Mouse (Mus musculus) stomach, embryonic 16.5 days (tissue): ENCODE data around the gene Cenpl. TPM values are rescaled to one million over a fixed set of nuclear protein-coding genes. Genes with fewer than 3 reads are reported as not detected.

Experiments
- ATAC-seq: fragments of 200-750 bp; cut with Nextera tagmentation; 2 replicates; pipeline ENCODE4 v1.8.0; 2017; ENCODE audit warnings: moderate number of reproducible peaks, moderate TSS enrichment; ENCODE audit not compliant: insufficient read depth, low FRiP score
- H3K27ac ChIP-seq: fragments of 300-500 bp; sonication (generic); 2 replicates; pipeline ENCODE4 v1.5.1; 2014; ENCODE audit warnings: low read length
- H3K27me3 ChIP-seq: fragments of 300-500 bp; sonication (generic); 2 replicates; pipeline ENCODE4 v1.6.1; 2014; ENCODE audit warnings: low read length, control low read depth, mixed read lengths; ENCODE audit not compliant: control insufficient read depth, insufficient read depth
- H3K36me3 ChIP-seq: fragments of 300-500 bp; sonication (generic); 2 replicates; pipeline ENCODE4 v1.6.1; 2014; ENCODE audit warnings: low read length; ENCODE audit not compliant: control insufficient read depth, insufficient read depth
- H3K4me1 ChIP-seq: fragments of 300-500 bp; sonication (generic); 2 replicates; pipeline ENCODE4 v1.6.1; 2014; ENCODE audit warnings: low read length, control low read depth, mixed read lengths; ENCODE audit not compliant: control insufficient read depth, insufficient read depth
- H3K4me2 ChIP-seq: fragments of 300-500 bp; sonication (generic); 2 replicates; pipeline ENCODE4 v1.6.1; 2014; ENCODE audit warnings: low read depth, low read length, mixed read lengths
- H3K4me3 ChIP-seq: fragments of 300-500 bp; sonication (generic); replicated peaks from 2 replicates; pipeline ENCODE4 v1.5.1; 2014; ENCODE audit warnings: mild to moderate bottlenecking, low read length
- H3K9ac ChIP-seq: fragments of 300-500 bp; sonication (generic); 2 replicates; pipeline ENCODE4 v1.6.1; 2014; ENCODE audit warnings: low read length
- H3K9me3 ChIP-seq: fragments of 300-500 bp; sonication (generic); replicated peaks from 2 replicates; pipeline ENCODE4 v1.6.1; 2016; ENCODE audit warnings: low read length, control low read depth; ENCODE audit not compliant: control insufficient read depth
- WGBS: fragments of 180-500 bp; shearing (Covaris S2); extraction: QIAGEN DNeasy Blood & Tissue Kit; methylation state at CpG from one replicate; pipeline ENCODE4 v1.1.7; 2014; 5-methylcytosine and 5-hydroxymethylcytosine counted together
- polyA plus RNA-seq: library from polyadenylated mRNA; unstranded; fragments of >200 nt; fragmentation: Nextera tagmentation; extraction: Ambion mirVana; gene quantifications from 2 replicates; pipeline ENCODE4 v1.2.1, GENCODE M21; 2015

Cenpl gene
- polyA plus RNA-seq, 1 experiment from 2014 or later = 26.3 TPM

DNA sequence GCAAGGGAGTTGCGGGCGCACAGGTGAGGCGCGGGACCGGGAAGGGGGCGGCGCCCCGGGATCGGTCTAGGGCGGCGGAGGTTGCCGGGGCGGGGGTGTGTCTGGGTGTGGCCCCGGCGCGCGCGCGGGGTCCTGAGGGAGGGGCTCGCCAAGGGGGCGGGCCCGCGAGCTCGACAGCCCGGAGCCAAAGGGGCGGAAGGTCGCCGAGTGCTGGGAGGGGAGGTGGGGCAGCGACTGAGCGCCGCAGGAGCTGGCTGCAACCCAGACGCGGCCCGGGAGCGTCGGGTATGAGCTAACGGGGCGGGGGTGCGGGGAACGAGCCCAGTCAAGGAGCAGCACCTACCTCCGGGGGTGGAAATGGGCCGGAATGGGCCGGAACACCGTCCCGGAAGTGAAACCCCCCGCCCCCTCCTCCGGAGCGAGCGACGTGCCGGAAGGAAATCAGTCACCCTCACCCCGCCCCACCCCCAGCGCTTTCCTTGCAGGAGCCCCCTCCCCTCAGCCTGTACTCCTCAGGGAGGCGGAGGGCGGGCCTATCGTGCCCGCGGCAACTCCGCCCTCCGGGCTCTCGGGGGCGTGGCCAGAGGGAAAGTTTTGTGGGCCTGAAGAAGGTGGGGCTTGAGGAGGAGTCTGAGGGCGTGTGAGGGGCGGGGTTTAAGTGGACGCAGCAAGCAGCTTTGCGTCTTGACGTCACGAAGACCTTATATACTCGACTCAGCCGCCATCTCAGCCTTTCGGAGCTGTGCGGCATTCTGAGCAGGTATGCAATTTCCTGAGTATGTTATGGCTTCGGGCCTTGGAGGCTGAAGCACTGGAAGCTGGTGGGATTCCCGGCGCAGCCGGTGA is 35.9 kb upstream of the Cenpl start, which contains the start of gene Zbtb37:
Gene Zbtb37, minus strand, starts transcription at position 415 of the 846 bp plus-strand sequence.
- Histone ChIP-seq H3K36me3 (peaks cover 33% of the 10 kb centered on the region), H3K4me3 (peak within 1 kb of the TSS; percentile 62), H3K4me1 (peaks cover 9% of the 10 kb centered on the region), H3K27ac (peak within 1 kb of the TSS; percentile 97), H3K9ac (peak within 1 kb of the TSS; percentile 94), H3K9me3 (no peaks in the 10 kb centered on the region), H3K27me3 (no peaks in the 10 kb centered on the region), H3K4me2 (peak within 1 kb of the TSS; percentile 72)
- ATAC-seq = peak; percentile 93
- under 1% methylated on average over 73 of the region's 76 CpGs for WGBS

DNA sequence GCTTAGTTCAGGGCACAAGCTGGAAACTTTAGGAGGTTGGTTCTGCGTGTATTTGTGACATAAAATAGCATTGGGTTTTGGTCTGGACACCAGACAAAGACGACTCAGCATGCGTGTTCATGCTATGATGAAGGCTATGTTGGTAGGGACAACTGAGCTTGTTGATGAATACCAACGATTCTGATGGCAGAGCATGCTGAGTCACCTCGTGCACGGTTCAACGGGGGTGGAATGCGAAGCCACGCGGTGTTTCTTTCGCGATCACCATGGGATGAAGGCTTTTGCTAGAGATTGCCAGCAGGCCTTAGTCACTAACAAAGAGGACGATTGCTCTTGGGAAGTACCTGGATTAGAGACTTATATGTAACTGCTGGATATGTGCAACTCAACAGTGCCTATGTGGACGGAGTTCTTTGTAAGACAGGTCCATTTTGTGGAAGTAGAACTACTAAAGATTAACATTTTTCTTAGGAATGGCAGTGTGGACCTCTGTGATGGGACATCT is 35.2 kb upstream of the Cenpl start:
- peak overlapping the region; percentile 62 for H3K4me3 ChIP-seq
- H3K27ac ChIP-seq = peak overlapping the region; percentile 91
- peak overlapping the region; percentile 82 for H3K9ac ChIP-seq
- no peaks in the 10 kb centered on the region for H3K27me3 ChIP-seq
- H3K9me3 ChIP-seq = no peaks in the 10 kb centered on the region
- WGBS = under 1% methylated on average over 14 of the region's 14 CpGs
- peaks cover 9% of the 10 kb centered on the region for H3K4me1 ChIP-seq
- peak overlapping the region; percentile 72 for H3K4me2 ChIP-seq
- peak; percentile 5; the same call in 1 of the 2 replicates for ATAC-seq
- peaks cover 33% of the 10 kb centered on the region for H3K36me3 ChIP-seq

DNA sequence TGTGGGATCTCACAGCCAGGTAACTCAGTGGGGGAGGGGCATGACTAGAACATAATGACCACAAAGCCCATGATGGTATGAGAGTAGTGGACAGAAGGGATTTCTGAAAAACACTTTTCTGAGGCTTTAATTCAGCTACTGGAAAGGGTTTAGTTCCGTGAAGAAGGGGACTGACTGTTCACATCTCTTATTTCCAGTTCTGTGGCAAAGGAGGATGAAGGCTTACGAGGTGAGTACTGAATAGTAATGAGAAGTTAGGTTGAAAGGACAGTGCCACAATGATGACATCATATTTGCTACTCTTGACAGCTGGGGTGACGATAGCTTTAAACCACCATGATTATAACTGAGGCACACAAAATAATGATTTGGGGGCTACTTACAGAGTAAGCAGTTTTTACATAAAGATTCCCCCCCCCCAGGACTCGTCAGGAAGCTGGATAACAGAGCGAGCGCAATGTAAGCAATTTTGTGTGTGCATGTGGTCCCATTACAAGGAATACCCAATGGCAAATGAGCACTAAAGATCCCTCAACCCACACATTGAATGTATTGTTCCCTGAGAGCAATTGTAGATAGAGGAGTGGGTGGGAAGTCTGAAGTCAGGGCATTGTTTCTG is 34.6 kb upstream of the Cenpl start:
- no peaks in the 10 kb centered on the region for H3K9me3 ChIP-seq
- ATAC-seq = no peak
- H3K4me1 ChIP-seq = peaks cover 9% of the 10 kb centered on the region
- H3K4me2 ChIP-seq = peak overlapping the region; percentile 72
- H3K36me3 ChIP-seq = peaks cover 33% of the 10 kb centered on the region
- peak overlapping the region; percentile 62 for H3K4me3 ChIP-seq
- H3K27me3 ChIP-seq = no peaks in the 10 kb centered on the region
- peak overlapping the region; percentile 91 for H3K27ac ChIP-seq
- under 1% methylated on average over 6 of the region's 6 CpGs for WGBS
- peak overlapping the region; percentile 82 for H3K9ac ChIP-seq

DNA sequence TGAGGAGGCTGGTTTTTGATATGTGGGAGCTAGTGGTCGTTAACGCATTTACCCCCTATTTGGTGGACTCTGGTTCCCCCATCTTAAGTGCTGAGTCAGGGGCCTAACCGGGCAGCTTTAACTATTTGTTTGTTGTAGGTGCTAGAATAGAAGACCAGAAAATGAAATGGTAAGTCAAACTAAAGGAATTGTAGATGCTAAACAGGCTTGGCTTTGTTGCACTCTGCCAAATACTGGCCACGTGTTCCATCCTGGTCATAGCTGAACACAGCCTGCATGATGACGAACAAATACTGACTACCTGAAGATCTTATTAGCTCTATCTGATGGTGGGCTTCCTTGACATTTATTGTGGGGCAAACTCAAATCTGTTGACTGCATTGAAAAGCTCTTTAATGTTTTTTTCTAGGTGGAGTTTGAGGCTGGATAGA is 34.1 kb upstream of the Cenpl start:
- Histone ChIP-seq H3K27ac (peak overlapping the region; percentile 91), H3K9me3 (no peaks in the 10 kb centered on the region), H3K4me1 (peaks cover 9% of the 10 kb centered on the region), H3K36me3 (peaks cover 31% of the 10 kb centered on the region), H3K27me3 (no peaks in the 10 kb centered on the region), H3K4me3 (peak overlapping the region; percentile 62), H3K4me2 (peak overlapping the region; percentile 72), H3K9ac (peak overlapping the region; percentile 82)
- under 1% methylated on average over 5 of the region's 5 CpGs for WGBS
- ATAC-seq = no peak

DNA sequence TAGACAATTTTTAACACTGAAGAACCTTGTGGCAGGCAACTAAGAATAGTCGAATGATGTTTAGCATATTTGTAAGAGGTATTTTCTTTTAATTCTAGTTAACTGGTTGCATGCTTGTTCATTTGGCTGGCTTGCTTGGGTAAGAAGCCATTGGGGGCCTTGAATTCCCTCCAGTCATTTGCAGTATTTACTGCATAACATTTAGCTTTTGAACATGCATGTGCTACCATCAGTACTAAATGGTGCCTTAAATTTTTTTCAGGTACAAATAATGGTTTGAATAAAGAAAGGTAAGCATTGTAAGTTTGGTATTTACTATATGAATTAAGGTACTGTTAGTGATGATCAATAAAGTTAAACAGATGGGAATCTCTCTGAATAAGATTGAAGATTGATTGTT is 33.5 kb upstream of the Cenpl start:
- H3K9ac ChIP-seq = peak overlapping the region; percentile 82
- peak overlapping the region; percentile 72 for H3K4me2 ChIP-seq
- H3K36me3 ChIP-seq = peaks cover 25% of the 10 kb centered on the region
- peak overlapping the region; percentile 62 for H3K4me3 ChIP-seq
- 0% methylated on average over 1 of the region's 1 CpGs for WGBS
- peaks cover 9% of the 10 kb centered on the region for H3K4me1 ChIP-seq
- peak overlapping the region; percentile 91 for H3K27ac ChIP-seq
- H3K9me3 ChIP-seq = no peaks in the 10 kb centered on the region
- ATAC-seq = no peak
- no peaks in the 10 kb centered on the region for H3K27me3 ChIP-seq

DNA sequence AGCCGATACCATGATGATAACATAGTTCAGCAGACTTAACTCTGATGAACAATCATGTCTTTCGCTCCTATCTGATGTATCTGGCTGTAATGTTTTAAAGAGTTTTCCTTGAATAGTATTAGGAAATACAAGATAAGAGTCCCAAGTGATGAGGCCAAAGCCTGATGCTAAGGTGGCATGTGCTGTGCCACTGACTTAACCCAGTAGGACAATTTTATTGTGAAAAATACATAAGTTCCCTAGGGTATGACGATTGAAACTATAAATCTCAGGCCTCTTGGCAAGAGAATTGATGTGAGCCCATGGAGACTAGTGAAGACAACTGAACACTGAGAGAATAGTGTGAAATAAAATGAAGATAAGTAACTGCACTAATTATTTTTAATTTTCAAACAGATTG is 32.9 kb upstream of the Cenpl start:
- Histone ChIP-seq H3K9me3 (no peaks in the 10 kb centered on the region), H3K36me3 (peaks cover 25% of the 10 kb centered on the region), H3K4me1 (peaks cover 9% of the 10 kb centered on the region), H3K4me3 (peak overlapping the region; percentile 41), H3K4me2 (peak overlapping the region; percentile 72), H3K27ac (peak overlapping the region; percentile 52), H3K27me3 (no peaks in the 10 kb centered on the region), H3K9ac (peak overlapping the region; percentile 69)
- no peak for ATAC-seq
- WGBS = 25% methylated on average over 3 of the region's 3 CpGs

DNA sequence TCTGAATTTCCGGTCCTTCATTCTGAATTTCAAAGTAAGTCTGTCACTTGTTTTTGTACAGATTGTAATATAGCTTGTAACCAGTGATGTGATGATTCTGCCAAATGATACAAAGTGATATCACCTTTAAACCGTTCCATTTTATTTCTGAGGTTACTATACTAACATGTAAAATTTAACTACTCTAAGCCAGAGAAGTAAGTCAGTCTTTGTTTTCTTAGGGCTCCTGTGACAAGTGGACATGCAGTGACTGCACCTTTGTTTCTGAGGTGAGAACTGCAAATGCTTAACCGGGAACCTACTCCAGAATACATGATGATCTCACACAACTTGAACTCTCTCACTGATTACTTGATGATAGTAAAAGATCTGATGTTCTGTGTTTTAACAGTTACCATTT is 32.5 kb upstream of the Cenpl start:
- Histone ChIP-seq H3K9ac (no peak overlapping the region), H3K27ac (no peak overlapping the region), H3K4me3 (peak overlapping the region; percentile 41)

DNA sequence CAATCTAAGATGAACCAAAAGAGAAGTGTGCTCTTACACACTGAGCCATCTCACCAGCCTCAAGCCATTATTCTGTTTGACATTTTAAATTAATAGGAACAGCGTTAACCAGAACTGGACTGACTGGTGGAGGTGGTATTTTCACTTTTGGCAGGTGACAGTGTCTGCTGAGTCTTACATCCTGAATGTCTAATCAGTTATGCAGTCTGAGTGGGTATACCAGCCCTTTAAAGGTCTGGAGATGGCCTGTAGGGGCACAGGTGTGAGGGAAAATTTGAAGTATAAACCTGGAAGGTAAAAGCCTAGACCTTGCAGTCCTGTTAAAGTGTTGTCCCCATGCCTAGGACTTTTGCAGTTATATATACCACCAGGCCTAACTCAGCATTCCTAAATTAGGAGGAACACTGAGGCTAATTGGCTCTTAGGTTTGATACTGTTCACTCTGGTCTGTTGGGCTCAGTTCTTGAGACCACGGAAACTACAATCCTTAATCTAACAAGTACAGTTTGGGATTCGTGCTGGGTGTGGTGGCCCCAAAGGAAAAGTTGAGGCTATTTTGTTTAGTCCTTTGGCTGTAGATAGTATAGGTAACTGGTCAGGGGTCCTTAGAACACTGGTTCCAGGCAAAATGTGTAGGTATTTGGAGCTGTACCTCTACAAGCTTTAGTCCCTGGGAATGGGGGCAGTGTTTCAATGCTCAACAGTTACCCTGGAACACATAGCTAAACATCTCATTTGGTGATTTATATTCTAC is 31.4 kb upstream of the Cenpl start:
- no peaks in the 10 kb centered on the region for H3K27me3 ChIP-seq
- no peak overlapping the region for H3K9ac ChIP-seq
- no peak for ATAC-seq
- no peak overlapping the region for H3K4me3 ChIP-seq
- H3K4me2 ChIP-seq = no peak overlapping the region
- no peak overlapping the region for H3K27ac ChIP-seq
- no peaks in the 10 kb centered on the region for H3K9me3 ChIP-seq
- 13% methylated on average over 3 of the region's 3 CpGs for WGBS
- no peaks in the 10 kb centered on the region; the same call in none of the 2 replicates for H3K4me1 ChIP-seq
- peaks cover 25% of the 10 kb centered on the region for H3K36me3 ChIP-seq

More for the DNA sequence above, 32.5 kb upstream of the Cenpl start:
- Histone ChIP-seq H3K4me2 (peak overlapping the region; percentile 72), H3K36me3 (peaks cover 25% of the 10 kb centered on the region), H3K4me1 (peaks cover 9% of the 10 kb centered on the region), H3K9me3 (no peaks in the 10 kb centered on the region), H3K27me3 (no peaks in the 10 kb centered on the region)
- ATAC-seq = no peak
- WGBS = 39% methylated on average over 3 of the region's 3 CpGs
